Mouse (Mus musculus) MEL (cell line): ENCODE results near the gene Kcnn1. TPM values are rescaled to one million over a fixed set of nuclear protein-coding genes. Genes with fewer than 3 reads are reported as not detected.

Source experiments
- DNase-seq: peaks from one replicate; pipeline ENCODE4 v3.0.0; 2011; ENCODE audit warnings: low read depth, low spot score
- H3K27ac ChIP-seq: 2 replicates; pipeline ENCODE4 v1.5.1; 2012; ENCODE audit warnings: low read depth, mild to moderate bottlenecking, control low read depth, low read length, moderate library complexity; ENCODE audit not compliant: control insufficient read depth
- H3K27me3 ChIP-seq, 2 experiments: fragments of 150-350 bp in 1 of 2; sonication (generic) in 1 of 2; 2 replicates each; pipeline ENCODE4 v1.6.1; 2012; ENCODE audit warnings: low read length in 2 of 2, mild to moderate bottlenecking in 2 of 2, improper control_type of control experiment in 1 of 2, moderate library complexity in 1 of 2; ENCODE audit not compliant: insufficient read depth in 2 of 2, control insufficient read depth in 1 of 2
- H3K36me3 ChIP-seq, 2 experiments: 2 replicates each; pipeline ENCODE4 v1.6.1; 2012 to 2014; ENCODE audit warnings: low read length in 2 of 2, improper control_type of control experiment in 1 of 2, inconsistent platforms in 1 of 2, mild to moderate bottlenecking in 1 of 2; ENCODE audit not compliant: insufficient read depth in 2 of 2, control insufficient read depth in 1 of 2
- H3K4me1 ChIP-seq, 2 experiments: fragments of 150-350 bp in 1 of 2; sonication (generic) in 1 of 2; 2 replicates each; pipeline ENCODE4 v1.6.1; 2012; ENCODE audit warnings: low read length in 2 of 2, improper control_type of control experiment in 1 of 2, mild to moderate bottlenecking in 1 of 2; ENCODE audit not compliant: insufficient read depth in 2 of 2, control insufficient read depth in 1 of 2
- H3K4me3 ChIP-seq, 2 experiments: fragments of 150-350 bp in 1 of 2; sonication (generic) in 1 of 2; 2 replicates each; pipeline ENCODE4 v1.5.1; 2012; ENCODE audit warnings: low read depth in 2 of 2, low read length in 2 of 2, mild to moderate bottlenecking in 2 of 2, moderate library complexity in 2 of 2, control low read depth in 1 of 2, improper control_type of control experiment in 1 of 2; ENCODE audit not compliant: control insufficient read depth in 1 of 2, insufficient read depth in 1 of 2
- H3K79me2 ChIP-seq: 2 replicates; pipeline ENCODE4 v1.6.1; 2012; ENCODE audit warnings: mild to moderate bottlenecking, low read length, moderate library complexity; ENCODE audit not compliant: control insufficient read depth, poor library complexity, insufficient read depth
- H3K9ac ChIP-seq: 2 replicates; pipeline ENCODE4 v1.6.1; 2012; ENCODE audit warnings: low read depth, mild to moderate bottlenecking, control low read depth, low read length, moderate library complexity; ENCODE audit not compliant: control insufficient read depth, poor library complexity, severe bottlenecking
- H3K9me3 ChIP-seq: fragments of 150-350 bp; sonication (generic); replicated peaks from 2 replicates; pipeline ENCODE4 v1.6.1; 2012; ENCODE audit warnings: mild to moderate bottlenecking, low read length, improper control_type of control experiment, moderate library complexity; ENCODE audit not compliant: insufficient read depth
- BHLHE40 ChIP-seq: IDR thresholded peaks from 2 replicates; pipeline ENCODE4 v1.6.1; 2012; ENCODE audit warnings: low read depth, mild to moderate bottlenecking, inconsistent platforms, low read length, improper control_type of control experiment, borderline replicate concordance
- ELF1 ChIP-seq: IDR thresholded peaks from 2 replicates; pipeline ENCODE4 v1.6.1; 2014; ENCODE audit warnings: low read depth, mild to moderate bottlenecking, inconsistent platforms, low read length, improper control_type of control experiment, moderate library complexity
- EP300 ChIP-seq, 2 experiments: IDR thresholded peaks; 2 replicates each; pipeline ENCODE4 v1.6.1; 2011; ENCODE audit warnings: improper control_type of control experiment in 2 of 2, low read length in 2 of 2, low read depth in 1 of 2, mild to moderate bottlenecking in 1 of 2
- ETS1 ChIP-seq: IDR thresholded peaks from 2 replicates; pipeline ENCODE4 v1.6.1; 2012; ENCODE audit warnings: low read depth, mild to moderate bottlenecking, inconsistent platforms, low read length, improper control_type of control experiment, moderate library complexity
- GABPA ChIP-seq: IDR thresholded peaks from 2 replicates; pipeline ENCODE4 v1.6.1; 2012; ENCODE audit warnings: low read depth, mild to moderate bottlenecking, inconsistent platforms, low read length, improper control_type of control experiment, moderate library complexity
- GATA1 ChIP-seq: IDR thresholded peaks from 2 replicates; pipeline ENCODE4 v1.6.1; 2011; ENCODE audit warnings: low read depth, low read length, improper control_type of control experiment
- HCFC1 ChIP-seq: IDR thresholded peaks from 2 replicates; pipeline ENCODE4 v1.6.1; 2012; ENCODE audit warnings: low read depth, mild to moderate bottlenecking, inconsistent platforms, low read length, improper control_type of control experiment, moderate library complexity
- JUND ChIP-seq: IDR thresholded peaks from 2 replicates; pipeline ENCODE4 v1.6.1; 2011; ENCODE audit warnings: low read depth, mild to moderate bottlenecking, improper control_type of control experiment, low read length
- KAT2A ChIP-seq: conservative IDR thresholded peaks from 2 replicates; pipeline ENCODE4 v1.6.1; 2012; ENCODE audit warnings: low read depth, low read length, improper control_type of control experiment, inconsistent platforms
- MAFK ChIP-seq: IDR thresholded peaks from 2 replicates; pipeline ENCODE4 v1.6.1; 2011; ENCODE audit warnings: low read depth, mild to moderate bottlenecking, low read length, improper control_type of control experiment, borderline replicate concordance
- MAZ ChIP-seq: IDR thresholded peaks from 2 replicates; pipeline ENCODE4 v1.6.1; 2012; ENCODE audit warnings: low read depth, mild to moderate bottlenecking, inconsistent platforms, low read length, improper control_type of control experiment
- MEF2A ChIP-seq: IDR thresholded peaks from 2 replicates; pipeline ENCODE4 v1.6.1; 2014; ENCODE audit warnings: low read depth, mild to moderate bottlenecking, inconsistent platforms, low read length, improper control_type of control experiment; ENCODE audit not compliant: poor library complexity, insufficient replicate concordance, severe bottlenecking; ENCODE audit errors: extremely low read depth
- MXI1 ChIP-seq: IDR thresholded peaks from 2 replicates; pipeline ENCODE4 v1.6.1; 2011; ENCODE audit warnings: mild to moderate bottlenecking, low read depth, low read length, improper control_type of control experiment
- MYB ChIP-seq: IDR thresholded peaks from 2 replicates; pipeline ENCODE4 v1.6.1; 2011; ENCODE audit warnings: mild to moderate bottlenecking, low read depth, low read length, improper control_type of control experiment
- MYC ChIP-seq: IDR thresholded peaks from 2 replicates; pipeline ENCODE4 v1.6.1; 2011; ENCODE audit warnings: low read depth, mild to moderate bottlenecking, low read length, improper control_type of control experiment, moderate library complexity
- NELFE ChIP-seq: IDR thresholded peaks from 2 replicates; pipeline ENCODE4 v1.6.1; 2011; ENCODE audit warnings: low read depth, low read length, improper control_type of control experiment
- NRF1 ChIP-seq: IDR thresholded peaks from 2 replicates; pipeline ENCODE4 v1.6.1; 2014; ENCODE audit warnings: low read depth, mild to moderate bottlenecking, inconsistent platforms, low read length, improper control_type of control experiment, moderate library complexity; ENCODE audit not compliant: poor library complexity, insufficient read depth, severe bottlenecking
- POLR2AphosphoS5 ChIP-seq: IDR thresholded peaks from 2 replicates; pipeline ENCODE4 v1.6.1; 2012; ENCODE audit warnings: low read depth, borderline replicate concordance, mild to moderate bottlenecking, inconsistent platforms, low read length, moderate library complexity, mixed read lengths
- SMC3 ChIP-seq: IDR thresholded peaks from 2 replicates; pipeline ENCODE4 v1.6.1; 2011; ENCODE audit warnings: low read depth, low read length, improper control_type of control experiment
- TAL1 ChIP-seq: IDR thresholded peaks from 2 replicates; pipeline ENCODE4 v1.6.1; 2012; ENCODE audit warnings: mild to moderate bottlenecking, inconsistent platforms, low read length, moderate library complexity, mixed read lengths
- TCF12 ChIP-seq: IDR thresholded peaks from 2 replicates; pipeline ENCODE4 v1.6.1; 2014; ENCODE audit warnings: low read depth, mild to moderate bottlenecking, inconsistent platforms, low read length, improper control_type of control experiment, moderate library complexity
- USF1 ChIP-seq: IDR thresholded peaks from 2 replicates; pipeline ENCODE4 v1.6.1; 2014; ENCODE audit warnings: low read depth, mild to moderate bottlenecking, inconsistent platforms, low read length, improper control_type of control experiment, moderate library complexity
- ZC3H11A ChIP-seq: IDR thresholded peaks from 2 replicates; pipeline ENCODE4 v1.6.1; 2012; ENCODE audit warnings: low read depth, mild to moderate bottlenecking, inconsistent platforms, low read length, improper control_type of control experiment
- ZKSCAN1 ChIP-seq: IDR thresholded peaks from 2 replicates; pipeline ENCODE4 v1.6.1; 2012; ENCODE audit warnings: low read depth, mild to moderate bottlenecking, inconsistent platforms, low read length, improper control_type of control experiment, moderate library complexity
- polyA plus RNA-seq, 2 experiments: library from polyadenylated mRNA; stranded (reverse) in 1 of 2; unstranded in 1 of 2; fragments of >175 nt in 1 of 2; fragments of >200 nt in 1 of 2; gene quantifications; 2 replicates each; pipeline versions ENCODE4 v1.2.1 to v1.2.4; 2012; ENCODE audit warnings: low replicate concordance in 2 of 2, low read depth in 1 of 2; ENCODE audit not compliant: insufficient read length in 2 of 2, insufficient read depth in 1 of 2, missing spikeins in 1 of 2
- total RNA-seq: library from RNA; depleted of rRNA; stranded (reverse); fragments of 300-350 nt; gene quantifications from 2 replicates; pipeline ENCODE4 v1.2.3, GENCODE M21; 2012

Kcnn1 gene
- total and polyA plus RNA-seq, 3 experiments = 8.9 to 10.7 TPM; not detected in 1

GRCm38 (mm10) chr8:70866566-70866965 lies 3.5 kb upstream of the Kcnn1 start:
- no peak overlapping the region for H3K27ac ChIP-seq
- H3K27me3 ChIP-seq = no peaks in the 10 kb centered on the region
- no peak overlapping the region; a peak in 1 of 4 replicates for H3K4me3 ChIP-seq
- H3K4me1 ChIP-seq = 0 out of 4 replicates have a peak, but pooled peaks cover 0 to 5% of the 10 kb centered on the region in 2 experiments
- H3K79me2 ChIP-seq = no peaks in the 10 kb centered on the region; the same call in 1 of the 2 replicates
- DNase-seq = no peak
- TF ChIP-seq MAFK (no peak), ZKSCAN1 (no peak), POLR2AphosphoS5 (no peak), KAT2A (no peak), HCFC1 (no peak), EP300 (IDR thresholded peaks at IDR 0.05; ENCODE audit: low read depth in 1 of 2, low read length in 2 of 2) (no peak), JUND (no peak)
- no peaks in the 10 kb centered on the region for H3K9me3 ChIP-seq
- no peak overlapping the region for H3K9ac ChIP-seq
- peaks cover 0 to 2% of the 10 kb centered on the region in 2 experiments; a peak in 1 of 4 replicates for H3K36me3 ChIP-seq

- H3K9ac ChIP-seq = peak overlapping the region; percentile 52
These were observed 3.0 kb upstream of the Kcnn1 start for GRCm38 (mm10) chr8:70866001-70866520.

GRCm38 (mm10) chr8:70865350-70866000 lies 2.4 kb upstream of the Kcnn1 start:
- peak overlapping the region; percentile 59 for H3K27ac ChIP-seq
- H3K36me3 ChIP-seq = peaks cover 0 to 2% of the 10 kb centered on the region in 2 experiments; a peak in 1 of 4 replicates
- no peaks in the 10 kb centered on the region; the same call in 1 of the 2 replicates for H3K79me2 ChIP-seq
- no peaks in the 10 kb centered on the region for H3K27me3 ChIP-seq
- H3K4me3 ChIP-seq = peak overlapping the region; percentile 55 to 57
- DNase-seq = peak; percentile 99
- no peaks in the 10 kb centered on the region for H3K9me3 ChIP-seq
- peak overlapping the region; percentile 69 for H3K9ac ChIP-seq
- H3K4me1 ChIP-seq = 0 out of 4 replicates have a peak, but pooled peaks cover 0 to 5% of the 10 kb centered on the region in 2 experiments
- no peak for TF ChIP-seq ZKSCAN1
- no peak for TF ChIP-seq TAL1
- TF ChIP-seq ETS1 = peak; percentile 88
- 0 out of 2 replicates have a peak, but pooled peaks have one; percentile 19 for TF ChIP-seq MEF2A
- no peak for TF ChIP-seq SMC3
- TF ChIP-seq BHLHE40 = no peak; the same call in 1 of the 2 replicates
- TF ChIP-seq MXI1 = peak; percentile 84; the same call in 1 of the 2 replicates
- TF ChIP-seq MAZ = peak; percentile 90
- no peak for TF ChIP-seq MYC
- no peak for TF ChIP-seq ZC3H11A
- peak; percentile 58; the same call in 1 of the 2 replicates for TF ChIP-seq TCF12
- TF ChIP-seq MYB = no peak
- TF ChIP-seq ELF1 = peak; percentile 64; the same call in 1 of the 2 replicates
- no peak for TF ChIP-seq MAFK

More at GRCm38 (mm10) chr8:70866001-70866520, 3.0 kb upstream of the Kcnn1 start:
- Histone ChIP-seq H3K9me3 (no peaks in the 10 kb centered on the region), H3K27me3 (no peaks in the 10 kb centered on the region), H3K36me3 (peaks cover 0 to 2% of the 10 kb centered on the region in 2 experiments; a peak in 1 of 4 replicates), H3K79me2 (no peaks in the 10 kb centered on the region; the same call in 1 of the 2 replicates), H3K4me1 (0 out of 4 replicates have a peak, but pooled peaks cover 0 to 5% of the 10 kb centered on the region in 2 experiments), H3K27ac (peak overlapping the region; percentile 41), H3K4me3 (peak overlapping the region; percentile 47 to 49)
- TF ChIP-seq NELFE (no peak), GABPA (no peak), NRF1 (no peak), GATA1 (no peak), MEF2A (no peak), MYC (no peak), USF1 (no peak), HCFC1 (no peak)
- DNase-seq = no peak
